Mouse (Mus musculus) embryonic facial prominence, embryonic 14.5 days (tissue): Measurements from ENCODE around the gene Rasa4. TPM values are rescaled to one million over a fixed set of nuclear protein-coding genes. Genes with fewer than 3 reads are reported as not detected.
"Not testable (repeated sequence)": the region's sequence is repeated elsewhere in the genome, so short reads cannot be mapped to it uniquely, and the experiment has no call there.

Source experiments
- ATAC-seq: fragments of 200-750 bp; cut with Nextera tagmentation; 2 replicates; pipeline ENCODE4 v1.8.0; 2017; ENCODE audit warnings: low read depth, moderate number of reproducible peaks, moderate TSS enrichment
- DNase-seq: peaks from one replicate; pipeline ENCODE4 v3.0.0-alpha.2; 2015; ENCODE audit warnings: low spot score
- H3K27ac ChIP-seq: fragments of 300-500 bp; sonication (generic); replicated peaks from 2 replicates; pipeline ENCODE4 v1.5.1; 2014; ENCODE audit warnings: low read depth, mild to moderate bottlenecking, low read length, moderate library complexity
- H3K27me3 ChIP-seq: fragments of 300-500 bp; sonication (generic); replicated peaks from 2 replicates; pipeline ENCODE4 v1.6.1; 2014; ENCODE audit warnings: low read length; ENCODE audit not compliant: control insufficient read depth, insufficient read depth
- H3K36me3 ChIP-seq: fragments of 300-500 bp; sonication (generic); 2 replicates; pipeline ENCODE4 v1.6.1; 2014; ENCODE audit warnings: low read length, mixed read lengths; ENCODE audit not compliant: control insufficient read depth, insufficient read depth
- H3K4me1 ChIP-seq: fragments of 300-500 bp; sonication (generic); 2 replicates; pipeline ENCODE4 v1.6.1; 2014; ENCODE audit warnings: antibody characterized with exemption, low read length; ENCODE audit not compliant: control insufficient read depth, insufficient read depth
- H3K4me2 ChIP-seq: fragments of 300-500 bp; sonication (generic); 2 replicates; pipeline ENCODE4 v1.6.1; 2014; ENCODE audit warnings: low read depth, mild to moderate bottlenecking, low read length, moderate library complexity, mixed read lengths
- H3K4me3 ChIP-seq: fragments of 300-500 bp; sonication (generic); 2 replicates; pipeline ENCODE4 v1.5.1; 2014; ENCODE audit warnings: low read depth, mild to moderate bottlenecking, low read length
- H3K9ac ChIP-seq: fragments of 300-500 bp; sonication (generic); 2 replicates; pipeline ENCODE4 v1.6.1; 2014; ENCODE audit warnings: low read depth, mild to moderate bottlenecking, low read length, moderate library complexity, mixed read lengths
- H3K9me3 ChIP-seq: fragments of 300-500 bp; sonication (generic); 2 replicates; pipeline ENCODE4 v1.6.1; 2016; ENCODE audit warnings: low read length; ENCODE audit not compliant: control insufficient read depth
- WGBS: fragments of 180-500 bp; shearing (Covaris S2); extraction: QIAGEN DNeasy Blood & Tissue Kit; methylation state at CpG from one replicate; pipeline ENCODE4 v1.1.7; 2014; 5-methylcytosine and 5-hydroxymethylcytosine counted together
- polyA plus RNA-seq: library from polyadenylated mRNA; unstranded; fragments of >200 nt; fragmentation: Nextera tagmentation; extraction: Ambion mirVana; gene quantifications from 2 replicates; pipeline ENCODE4 v1.2.1, GENCODE M21; 2014

Gene Rasa4
- polyA plus RNA-seq, 1 experiment from 2014 or later, result 11.4 TPM

DNA sequence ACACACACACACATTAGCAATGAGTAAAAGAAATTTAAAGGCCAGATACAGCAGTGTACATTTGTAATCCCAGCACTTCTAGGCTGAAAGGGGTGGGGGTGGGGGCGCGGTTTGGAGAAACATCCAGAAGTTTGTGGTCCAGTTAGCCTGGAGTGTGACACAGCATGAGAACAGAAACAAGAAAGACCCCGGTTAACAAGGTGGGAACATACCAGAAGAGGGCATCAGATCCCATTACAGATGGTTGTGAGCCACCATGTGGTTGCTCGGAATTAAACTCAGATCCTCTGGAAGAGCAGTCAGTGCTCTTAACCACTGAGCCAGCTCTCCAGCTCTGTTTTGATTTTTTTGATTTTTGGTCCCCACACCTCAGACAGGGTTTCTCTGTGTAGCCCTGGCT is 27.7 kb upstream of the Rasa4 start:
- no peak for ATAC-seq
- WGBS, result 41% methylated on average over 4 of the region's 4 CpGs
- H3K9me3 ChIP-seq, result no peaks in the 10 kb centered on the region
- no peak overlapping the region for H3K4me2 ChIP-seq
- H3K36me3 ChIP-seq, result no peaks in the 10 kb centered on the region
- no peak for DNase-seq
- H3K4me3 ChIP-seq, result no peak overlapping the region
- no peaks in the 10 kb centered on the region for H3K27me3 ChIP-seq
- peaks cover 9% of the 10 kb centered on the region for H3K4me1 ChIP-seq
- H3K9ac ChIP-seq, result no peak overlapping the region
- H3K27ac ChIP-seq, result no peak overlapping the region

DNA sequence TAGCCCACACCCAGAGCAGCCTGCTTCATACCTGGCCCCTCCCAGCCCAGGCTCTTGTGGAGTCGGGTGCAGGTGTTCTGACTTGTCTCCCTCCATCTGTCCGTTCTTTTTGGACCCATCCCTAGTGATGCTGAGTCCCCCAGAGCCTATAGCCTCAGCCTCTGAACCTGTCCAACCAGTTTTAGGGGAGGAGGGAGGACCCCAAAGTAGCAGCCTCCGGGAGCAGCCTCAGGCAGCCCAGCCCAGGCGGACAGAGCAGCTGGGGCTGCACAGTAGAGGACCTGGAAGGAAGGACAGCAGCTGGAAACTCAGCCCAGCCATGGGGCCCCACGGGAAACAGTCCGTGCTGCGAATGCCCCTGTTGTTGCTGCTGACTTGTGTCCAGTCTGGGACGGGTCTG is 26.6 kb upstream of the Rasa4 start:
- H3K27me3 ChIP-seq, result no peaks in the 10 kb centered on the region
- H3K9me3 ChIP-seq, result no peaks in the 10 kb centered on the region
- WGBS, result 16% methylated on average over 8 of the region's 8 CpGs
- H3K4me2 ChIP-seq, result 0 out of 2 replicates have a peak overlapping the region, but pooled peaks have one; percentile 8
- H3K4me3 ChIP-seq, result no peak overlapping the region
- no peak overlapping the region for H3K9ac ChIP-seq
- peaks cover under 1% of the 10 kb centered on the region; the same call in 1 of the 2 replicates for H3K4me1 ChIP-seq
- no peak overlapping the region for H3K27ac ChIP-seq
- ATAC-seq, result peak; percentile 83
- peak; percentile 48 for DNase-seq
- no peaks in the 10 kb centered on the region for H3K36me3 ChIP-seq

DNA sequence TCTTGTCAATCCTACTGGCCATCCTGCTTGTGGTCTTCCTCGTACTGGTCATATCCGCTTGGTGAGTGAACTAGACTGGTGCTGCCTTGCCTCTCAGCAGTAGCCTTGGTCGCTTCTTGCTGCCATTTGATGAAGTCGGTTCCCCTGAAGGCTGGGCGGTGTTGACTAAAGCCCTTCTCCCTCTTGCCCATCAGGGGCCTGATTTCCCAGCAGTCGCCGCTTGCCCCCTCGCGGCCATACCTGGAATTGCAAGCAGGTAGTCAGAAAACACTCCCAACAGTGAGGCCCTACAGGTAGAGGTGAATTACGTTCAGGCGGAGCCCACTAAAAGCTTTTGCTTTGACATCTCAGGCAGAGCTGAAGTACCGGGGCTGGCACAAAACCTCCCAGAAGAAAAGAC is 22.1 kb upstream of the Rasa4 start:
- H3K4me1 ChIP-seq, result no peaks in the 10 kb centered on the region
- no peak overlapping the region for H3K9ac ChIP-seq
- no peaks in the 10 kb centered on the region for H3K9me3 ChIP-seq
- no peak overlapping the region for H3K4me2 ChIP-seq
- WGBS, result 11% methylated on average over 12 of the region's 12 CpGs
- no peak overlapping the region for H3K4me3 ChIP-seq
- H3K27ac ChIP-seq, result no peak overlapping the region
- no peaks in the 10 kb centered on the region for H3K27me3 ChIP-seq
- H3K36me3 ChIP-seq, result no peaks in the 10 kb centered on the region
- peak; percentile 38; the same call in 1 of the 2 replicates for ATAC-seq
- peak; percentile 67 for DNase-seq

DNA sequence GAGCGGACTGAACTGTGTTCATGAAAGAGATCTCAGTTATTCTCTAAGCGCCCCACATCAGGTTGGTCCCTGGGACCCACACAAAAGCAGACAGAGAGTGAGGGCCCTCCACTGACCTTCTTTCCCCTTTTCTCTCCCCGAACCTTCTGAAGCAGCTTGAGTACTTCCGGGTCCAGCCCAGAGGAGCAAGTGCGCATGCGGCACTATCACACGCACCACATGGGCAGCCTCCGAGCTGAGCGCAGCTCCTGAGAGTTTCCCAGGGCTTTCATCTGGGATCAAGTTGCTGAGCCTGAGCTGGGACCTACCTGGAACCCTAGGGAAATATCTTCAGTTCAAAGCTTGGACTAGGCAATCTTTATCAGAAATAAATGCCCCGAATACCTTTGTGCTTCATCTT is 19.8 kb upstream of the Rasa4 start:
- Histone ChIP-seq H3K4me3 (no peak overlapping the region), H3K4me2 (no peak overlapping the region), H3K9ac (no peak overlapping the region), H3K27me3 (no peaks in the 10 kb centered on the region), H3K27ac (no peak overlapping the region), H3K9me3 (no peaks in the 10 kb centered on the region), H3K4me1 (no peaks in the 10 kb centered on the region), H3K36me3 (no peaks in the 10 kb centered on the region)
- 87% methylated on average over 10 of the region's 10 CpGs for WGBS
- DNase-seq (no peak), ATAC-seq (no peak)

DNA sequence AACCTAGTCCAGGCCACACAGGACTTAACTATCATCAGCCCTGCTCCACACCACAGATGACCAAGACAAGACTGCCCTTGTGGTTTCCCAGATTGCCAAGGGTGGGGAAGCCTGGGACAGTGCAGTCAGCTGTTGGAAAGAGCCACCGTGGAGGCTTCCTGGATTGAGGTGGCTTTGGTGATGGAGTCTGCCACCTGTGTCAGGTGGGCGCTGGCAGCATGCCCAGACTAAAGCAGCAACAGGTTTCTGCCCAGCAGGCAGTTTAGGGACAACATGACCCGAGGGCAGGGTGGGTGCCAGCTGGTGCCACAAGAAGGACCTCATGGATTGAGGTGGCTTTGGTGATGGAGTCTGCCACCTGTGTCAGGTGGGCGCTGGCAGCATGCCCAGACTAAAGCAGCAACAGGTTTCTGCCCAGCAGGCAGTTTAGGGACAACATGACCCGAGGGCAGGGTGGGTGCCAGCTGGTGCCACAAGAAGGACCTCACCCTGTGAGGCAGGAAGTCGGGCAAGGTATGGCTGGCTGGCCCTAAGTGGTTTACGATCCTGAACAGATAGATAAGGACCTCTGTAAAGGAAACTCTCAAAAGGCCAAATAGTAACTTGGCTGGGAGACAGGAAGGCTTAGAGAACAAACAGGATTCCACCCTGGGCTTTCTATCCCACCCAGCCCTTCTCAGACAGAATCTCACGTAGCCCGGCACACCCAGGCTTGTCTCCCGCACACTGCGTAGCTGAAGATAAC is 17.1 kb upstream of the Rasa4 start:
- 77% methylated on average over 10 of the region's 11 CpGs for WGBS
- not testable (repeated sequence) for DNase-seq, H3K9ac ChIP-seq, H3K4me1 ChIP-seq, H3K4me3 ChIP-seq, H3K27me3 ChIP-seq, H3K4me2 ChIP-seq, ATAC-seq, H3K27ac ChIP-seq, H3K9me3 ChIP-seq, H3K36me3 ChIP-seq

DNA sequence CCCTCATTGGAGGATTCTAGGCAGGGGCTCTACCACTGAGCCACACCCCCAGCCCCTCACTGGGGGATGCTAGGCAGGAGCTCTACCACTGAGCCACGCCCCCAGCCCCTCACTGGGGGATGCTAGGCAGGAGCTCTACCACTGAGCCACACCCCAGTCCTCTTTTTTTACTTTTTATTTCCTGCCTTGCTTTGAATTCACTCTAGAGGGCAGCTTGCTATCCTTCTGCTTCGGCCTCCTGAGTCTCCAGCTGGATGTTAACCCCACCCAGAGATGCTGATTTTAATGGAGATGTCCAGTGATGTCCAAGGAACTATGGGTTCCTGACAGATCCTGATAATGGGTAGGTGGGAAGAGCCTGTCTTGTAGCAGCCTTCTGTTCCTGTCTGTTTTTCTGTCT is 14.3 kb upstream of the Rasa4 start:
- Histone ChIP-seq H3K27me3 (no peaks in the 10 kb centered on the region), H3K4me3 (no peak overlapping the region), H3K9ac (no peak overlapping the region), H3K4me1 (no peaks in the 10 kb centered on the region), H3K4me2 (no peak overlapping the region), H3K9me3 (no peaks in the 10 kb centered on the region), H3K36me3 (no peaks in the 10 kb centered on the region), H3K27ac (no peak overlapping the region)
- WGBS, result 70% methylated on average over 2 of the region's 2 CpGs
- DNase-seq, result no peak
- no peak for ATAC-seq

DNA sequence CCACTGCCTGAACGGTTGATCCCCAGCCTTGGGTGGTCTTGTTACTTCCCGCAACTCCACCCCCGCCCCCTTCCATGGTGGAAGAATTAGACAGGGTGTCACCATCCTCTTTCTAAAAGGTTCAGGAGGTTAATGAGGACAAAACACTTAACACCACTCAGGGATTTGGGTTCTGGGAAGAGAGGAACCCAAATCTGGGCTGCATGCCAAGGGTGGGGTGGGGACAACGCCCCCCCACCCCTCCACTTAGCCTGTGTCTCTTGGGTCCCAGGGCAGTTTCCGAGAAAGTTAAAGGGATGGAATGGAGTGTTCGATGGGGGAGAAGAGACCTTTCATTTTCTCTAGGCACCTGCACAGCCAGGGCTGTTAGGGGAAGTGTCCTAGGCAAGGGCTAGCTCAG is 10.7 kb upstream of the Rasa4 start:
- DNase-seq, result no peak
- Histone ChIP-seq H3K36me3 (no peaks in the 10 kb centered on the region), H3K27me3 (no peaks in the 10 kb centered on the region), H3K4me3 (no peak overlapping the region), H3K4me1 (no peaks in the 10 kb centered on the region), H3K4me2 (no peak overlapping the region), H3K9me3 (no peaks in the 10 kb centered on the region), H3K27ac (no peak overlapping the region), H3K9ac (no peak overlapping the region)
- no peak for ATAC-seq
- 54% methylated on average over 6 of the region's 6 CpGs for WGBS

DNA sequence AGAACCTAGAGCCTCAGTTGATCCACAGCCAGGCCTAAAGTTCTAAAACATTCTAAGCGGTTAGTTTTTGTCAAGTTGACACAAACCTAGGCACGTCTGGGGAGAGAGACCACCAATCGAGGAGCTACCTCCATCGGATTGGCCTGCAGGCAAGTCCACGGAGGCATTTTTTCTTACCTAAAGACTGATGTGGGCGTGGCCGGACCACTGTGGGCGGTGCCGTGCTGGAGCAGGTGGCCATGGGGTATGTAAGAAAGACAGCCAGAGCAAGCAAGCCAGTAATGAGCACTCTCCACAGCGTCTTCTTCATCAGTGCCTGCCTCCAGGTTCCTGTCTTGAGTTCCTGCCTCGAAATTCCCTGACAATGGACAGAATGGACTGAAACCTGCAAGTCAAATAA is 10.2 kb upstream of the Rasa4 start:
- H3K9me3 ChIP-seq, result no peaks in the 10 kb centered on the region
- H3K27me3 ChIP-seq, result no peaks in the 10 kb centered on the region
- DNase-seq (no peak), ATAC-seq (no peak)
- no peak overlapping the region for H3K4me3 ChIP-seq
- H3K4me1 ChIP-seq, result no peaks in the 10 kb centered on the region
- no peaks in the 10 kb centered on the region for H3K36me3 ChIP-seq
- no peak overlapping the region for H3K4me2 ChIP-seq
- H3K27ac ChIP-seq, result no peak overlapping the region
- H3K9ac ChIP-seq, result no peak overlapping the region
- WGBS, result 63% methylated on average over 11 of the region's 11 CpGs

DNA sequence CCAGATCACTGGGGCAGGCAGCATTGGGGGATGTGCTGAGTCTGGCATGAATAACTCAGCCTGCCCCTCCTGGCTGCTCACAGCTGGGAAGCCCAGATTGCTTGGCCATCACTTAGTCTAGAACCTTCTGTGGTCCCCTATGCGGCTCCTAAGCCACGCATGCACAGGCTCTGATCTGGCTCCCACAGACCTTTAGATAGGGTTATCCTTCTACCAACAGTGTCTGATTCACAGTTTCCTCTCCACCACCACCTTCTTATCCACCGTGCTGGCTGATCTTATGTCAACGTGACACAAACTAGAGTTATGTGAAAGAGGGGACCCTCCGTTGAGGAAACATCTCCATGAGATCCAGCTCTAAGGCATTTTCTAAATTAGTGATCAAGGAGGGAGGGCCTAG is 8.6 kb upstream of the Rasa4 start:
- Histone ChIP-seq H3K27ac (no peak overlapping the region), H3K4me3 (no peak overlapping the region), H3K27me3 (no peaks in the 10 kb centered on the region), H3K4me2 (no peak overlapping the region), H3K36me3 (no peaks in the 10 kb centered on the region), H3K9me3 (no peaks in the 10 kb centered on the region), H3K9ac (no peak overlapping the region), H3K4me1 (no peaks in the 10 kb centered on the region)
- DNase-seq, result no peak
- 95% methylated on average over 5 of the region's 5 CpGs for WGBS
- no peak for ATAC-seq
